Mouse (Mus musculus) limb, embryonic 10.5 days (tissue): Measurements from ENCODE around the gene Camta1. TPM values are rescaled to one million over a fixed set of nuclear protein-coding genes. Genes with fewer than 3 reads are reported as not detected.
"Not testable (repeated sequence)": the region's sequence is repeated elsewhere in the genome, so short reads cannot be mapped to it uniquely, and the experiment has no call there.

Experiments
- DNase-seq: peaks from one replicate; pipeline ENCODE4 v3.0.0-alpha.2; 2017; ENCODE audit warnings: low spot score
- H3K27ac ChIP-seq: fragments of 300-500 bp; sonication (generic); 2 replicates; pipeline ENCODE4 v1.5.1; 2016; ENCODE audit warnings: mild to moderate bottlenecking
- H3K27me3 ChIP-seq: fragments of 300-500 bp; sonication (generic); 2 replicates; pipeline ENCODE4 v1.6.1; 2016; ENCODE audit warnings: low read depth, mild to moderate bottlenecking; ENCODE audit not compliant: poor library complexity, severe bottlenecking
- H3K36me3 ChIP-seq: fragments of 300-500 bp; sonication (generic); 2 replicates; pipeline ENCODE4 v1.6.1; 2016; ENCODE audit warnings: mild to moderate bottlenecking, moderate library complexity
- H3K4me1 ChIP-seq: fragments of 300-500 bp; sonication (generic); 2 replicates; pipeline ENCODE4 v1.6.1; 2016
- H3K4me3 ChIP-seq: fragments of 300-500 bp; sonication (generic); 2 replicates; pipeline ENCODE4 v1.5.1; 2016; ENCODE audit warnings: mild to moderate bottlenecking, moderate library complexity
- H3K9me3 ChIP-seq: fragments of 300-500 bp; sonication (generic); replicated peaks from 2 replicates; pipeline ENCODE4 v1.6.1; 2016; ENCODE audit warnings: mild to moderate bottlenecking
- WGBS: fragments of 180-500 bp; shearing (Covaris S2); methylation state at CpG from one replicate; pipeline ENCODE4 v1.1.7; 2016; 5-methylcytosine and 5-hydroxymethylcytosine counted together
- polyA plus RNA-seq: library from polyadenylated mRNA; unstranded; fragments of >200 nt; fragmentation: Nextera tagmentation; extraction: Ambion mirVana; gene quantifications from 2 replicates; pipeline ENCODE4 v1.2.1, GENCODE M21; 2016

Camta1 gene
- polyA plus RNA-seq, 1 experiment from 2014 or later: 102 TPM

GRCm38 (mm10) chr4:150915181-150915906 lies 946.3 kb downstream of the Camta1 start:
- WGBS: 74% methylated on average over 10 of the region's 10 CpGs
- Histone ChIP-seq H3K36me3 (no peaks in the 10 kb centered on the region), H3K4me3 (peak overlapping the region; percentile 77), H3K27ac (peak overlapping the region; percentile 95), H3K27me3 (no peaks in the 10 kb centered on the region), H3K9me3 (no peaks in the 10 kb centered on the region), H3K4me1 (peaks cover 23% of the 10 kb centered on the region)
- no peak for DNase-seq

- peak; percentile 98 for DNase-seq
- Histone ChIP-seq H3K9me3 (no peaks in the 10 kb centered on the region), H3K4me1 (peaks cover 29% of the 10 kb centered on the region), H3K27ac (peak within 1 kb of the TSS; percentile 95), H3K4me3 (peak within 1 kb of the TSS; percentile 77), H3K27me3 (no peaks in the 10 kb centered on the region), H3K36me3 (no peaks in the 10 kb centered on the region)
- WGBS: under 1% methylated on average over 48 of the region's 48 CpGs
These were observed 947.4 kb downstream of the Camta1 start, which contains the start of the genes Park7 and Tnfrsf9 for GRCm38 (mm10) chr4:150914290-150914733. TSS of gene Park7 (minus strand) at chr4:150914437. TSS of gene Tnfrsf9 (plus strand) at chr4:150914562.

- Histone ChIP-seq H3K9me3 (no peaks in the 10 kb centered on the region), H3K4me3 (peak overlapping the region; percentile 77), H3K27me3 (no peaks in the 10 kb centered on the region), H3K36me3 (no peaks in the 10 kb centered on the region), H3K4me1 (peaks cover 32% of the 10 kb centered on the region), H3K27ac (peak overlapping the region; percentile 95)
- WGBS: 24% methylated on average over 12 of the region's 12 CpGs
- DNase-seq: no peak
These were observed 947.9 kb downstream of the Camta1 start for GRCm38 (mm10) chr4:150913743-150914142.

GRCm38 (mm10) chr4:150910164-150910951 lies 951.3 kb downstream of the Camta1 start:
- 82% methylated on average over 19 of the region's 19 CpGs for WGBS
- Histone ChIP-seq H3K27ac (peak overlapping the region; percentile 93), H3K27me3 (no peaks in the 10 kb centered on the region), H3K4me3 (peak overlapping the region; percentile 88), H3K9me3 (no peaks in the 10 kb centered on the region), H3K36me3 (peaks cover 31% of the 10 kb centered on the region), H3K4me1 (peaks cover 37% of the 10 kb centered on the region)
- no peak for DNase-seq

GRCm38 (mm10) chr4:150909451-150910156 lies 952.1 kb downstream of the Camta1 start:
- Histone ChIP-seq H3K4me3 (peak overlapping the region; percentile 88), H3K27ac (peak overlapping the region; percentile 93), H3K36me3 (peaks cover 37% of the 10 kb centered on the region), H3K27me3 (no peaks in the 10 kb centered on the region), H3K4me1 (peaks cover 29% of the 10 kb centered on the region), H3K9me3 (no peaks in the 10 kb centered on the region)
- WGBS: under 1% methylated on average over 56 of the region's 56 CpGs
- peak; percentile 100 for DNase-seq

GRCm38 (mm10) chr4:150908512-150908911 lies 953.2 kb downstream of the Camta1 start:
- 81% methylated on average over 5 of the region's 5 CpGs for WGBS
- Histone ChIP-seq H3K4me3 (peak overlapping the region; percentile 88), H3K36me3 (peaks cover 45% of the 10 kb centered on the region), H3K4me1 (peaks cover 25% of the 10 kb centered on the region)
- not testable (repeated sequence) for H3K9me3 ChIP-seq, H3K27me3 ChIP-seq, H3K27ac ChIP-seq, DNase-seq

- WGBS: 92% methylated on average over 8 of the region's 8 CpGs
- no peak overlapping the region for H3K27ac ChIP-seq
- DNase-seq: no peak
- H3K9me3 ChIP-seq: no peaks in the 10 kb centered on the region
- peaks cover 59% of the 10 kb centered on the region for H3K36me3 ChIP-seq
- no peaks in the 10 kb centered on the region for H3K27me3 ChIP-seq
- H3K4me1 ChIP-seq: peaks cover 17% of the 10 kb centered on the region
- no peak overlapping the region for H3K4me3 ChIP-seq
These were observed 954.6 kb downstream of the Camta1 start for GRCm38 (mm10) chr4:150907099-150907498.

- no peak for DNase-seq
- H3K9me3 ChIP-seq: no peaks in the 10 kb centered on the region
- 0 out of 2 replicates have a peak, but pooled peaks cover 10% of the 10 kb centered on the region for H3K4me1 ChIP-seq
- no peak overlapping the region for H3K4me3 ChIP-seq
- H3K36me3 ChIP-seq: peaks cover 95% of the 10 kb centered on the region
- H3K27me3 ChIP-seq: no peaks in the 10 kb centered on the region
- no peak overlapping the region for H3K27ac ChIP-seq
- 96% methylated on average over 14 of the region's 14 CpGs for WGBS
These were observed 958.5 kb downstream of the Camta1 start for GRCm38 (mm10) chr4:150903091-150903742.

- Histone ChIP-seq H3K4me1 (0 out of 2 replicates have a peak, but pooled peaks cover 6% of the 10 kb centered on the region), H3K27me3 (no peaks in the 10 kb centered on the region), H3K9me3 (no peaks in the 10 kb centered on the region), H3K36me3 (peaks cover 95% of the 10 kb centered on the region), H3K27ac (no peak overlapping the region), H3K4me3 (no peak overlapping the region)
- WGBS: 93% methylated on average over 12 of the region's 12 CpGs
- no peak for DNase-seq
These were observed 959.6 kb downstream of the Camta1 start for GRCm38 (mm10) chr4:150902062-150902461.

- Histone ChIP-seq H3K27me3 (no peaks in the 10 kb centered on the region), H3K4me3 (no peak overlapping the region), H3K36me3 (peaks cover 95% of the 10 kb centered on the region), H3K9me3 (no peaks in the 10 kb centered on the region), H3K27ac (no peak overlapping the region), H3K4me1 (0 out of 2 replicates have a peak, but pooled peaks cover 6% of the 10 kb centered on the region)
- WGBS: 59% methylated on average over 9 of the region's 9 CpGs
- peak; percentile 88 for DNase-seq
These were observed 960.0 kb downstream of the Camta1 start for GRCm38 (mm10) chr4:150901651-150902050.

- no peak overlapping the region for H3K27ac ChIP-seq
- whole genome bisulfite sequencing: 95% methylated on average over 13 of the region's 13 CpGs
- DNase-seq: no peak
- H3K27me3 ChIP-seq: no peaks in the 10 kb centered on the region
- H3K9me3 ChIP-seq: no peaks in the 10 kb centered on the region
- H3K36me3 ChIP-seq: peaks cover 95% of the 10 kb centered on the region
- peaks cover 10% of the 10 kb centered on the region; the same call in 1 of the 2 replicates for H3K4me1 ChIP-seq
- H3K4me3 ChIP-seq: no peak overlapping the region
These were observed 961.2 kb downstream of the Camta1 start for GRCm38 (mm10) chr4:150900486-150900885.

GRCm38 (mm10) chr4:150898716-150899365 lies 962.8 kb downstream of the Camta1 start:
- Histone ChIP-seq H3K27ac (no peak overlapping the region), H3K27me3 (no peaks in the 10 kb centered on the region), H3K4me1 (peaks cover 16% of the 10 kb centered on the region; the same call in 1 of the 2 replicates), H3K4me3 (no peak overlapping the region), H3K9me3 (no peaks in the 10 kb centered on the region), H3K36me3 (peaks cover 83% of the 10 kb centered on the region)
- 67% methylated on average over 13 of the region's 13 CpGs for WGBS
- peak; percentile 78 for DNase-seq
